Mouse (Mus musculus) kidney, embryonic 14.5 days (tissue): ENCODE results near the gene Rgs9. TPM values are rescaled to one million over a fixed set of nuclear protein-coding genes. Genes with fewer than 3 reads are reported as not detected.

ENCODE experiments used
- ATAC-seq: fragments of 200-750 bp; cut with Nextera tagmentation; 2 replicates; pipeline ENCODE4 v1.8.0; 2017; ENCODE audit warnings: moderate number of reproducible peaks, mild to moderate bottlenecking, moderate TSS enrichment, moderate library complexity; ENCODE audit not compliant: low FRiP score, low TSS enrichment
- H3K27ac ChIP-seq: fragments of 300-500 bp; sonication (generic); 2 replicates; pipeline ENCODE4 v1.5.1; 2014; ENCODE audit warnings: low read depth, mild to moderate bottlenecking, low read length, moderate library complexity, mixed read lengths
- H3K27me3 ChIP-seq: fragments of 300-500 bp; sonication (generic); 2 replicates; pipeline ENCODE4 v1.6.1; 2014; ENCODE audit warnings: mild to moderate bottlenecking, low read length; ENCODE audit not compliant: control insufficient read depth, insufficient read depth
- H3K36me3 ChIP-seq: fragments of 300-500 bp; sonication (generic); 2 replicates; pipeline ENCODE4 v1.6.1; 2014; ENCODE audit warnings: low read length, mixed read lengths; ENCODE audit not compliant: control insufficient read depth, insufficient read depth
- H3K4me1 ChIP-seq: fragments of 300-500 bp; sonication (generic); 2 replicates; pipeline ENCODE4 v1.6.1; 2014; ENCODE audit warnings: low read length, mixed read lengths; ENCODE audit not compliant: control insufficient read depth, insufficient read depth
- H3K4me2 ChIP-seq: fragments of 300-500 bp; sonication (generic); replicated peaks from 2 replicates; pipeline ENCODE4 v1.6.1; 2014; ENCODE audit warnings: low read depth, mild to moderate bottlenecking, low read length
- H3K4me3 ChIP-seq: fragments of 300-500 bp; sonication (generic); 2 replicates; pipeline ENCODE4 v1.5.1; 2014; ENCODE audit warnings: mild to moderate bottlenecking, low read length
- H3K9ac ChIP-seq: fragments of 300-500 bp; sonication (generic); 2 replicates; pipeline ENCODE4 v1.6.1; 2014; ENCODE audit warnings: low read depth, mild to moderate bottlenecking, low read length, moderate library complexity
- H3K9me3 ChIP-seq: fragments of 300-500 bp; sonication (generic); 2 replicates; pipeline ENCODE4 v1.6.1; 2016; ENCODE audit warnings: low read length; ENCODE audit not compliant: control insufficient read depth
- WGBS: fragments of 180-500 bp; shearing (Covaris S2); extraction: QIAGEN DNeasy Blood & Tissue Kit; methylation state at CpG from one replicate; pipeline ENCODE4 v1.1.7; 2014; 5-methylcytosine and 5-hydroxymethylcytosine counted together
- polyA plus RNA-seq: library from polyadenylated mRNA; unstranded; fragments of >200 nt; fragmentation: Nextera tagmentation; extraction: Ambion mirVana; gene quantifications from 2 replicates; pipeline ENCODE4 v1.2.1, GENCODE M21; 2014

Rgs9 gene
- polyA plus RNA-seq, 1 experiment from 2014 or later: 2.3 TPM

GRCm38 (mm10) chr11:109237796-109238195, 60.1 kb downstream of the Rgs9 start:
- no peak for ATAC-seq
- 56% methylated on average over 8 of the region's 8 CpGs for WGBS
- Histone ChIP-seq H3K4me3 (no peak overlapping the region), H3K4me2 (no peak overlapping the region), H3K27ac (no peak overlapping the region), H3K4me1 (no peaks in the 10 kb centered on the region), H3K36me3 (no peaks in the 10 kb centered on the region), H3K27me3 (no peaks in the 10 kb centered on the region), H3K9me3 (no peaks in the 10 kb centered on the region), H3K9ac (no peak overlapping the region)

- H3K27me3 ChIP-seq: no peaks in the 10 kb centered on the region
- no peaks in the 10 kb centered on the region for H3K36me3 ChIP-seq
- H3K4me3 ChIP-seq: no peak overlapping the region
- no peaks in the 10 kb centered on the region for H3K9me3 ChIP-seq
- H3K4me2 ChIP-seq: no peak overlapping the region
- no peaks in the 10 kb centered on the region for H3K4me1 ChIP-seq
- no peak for ATAC-seq
- H3K9ac ChIP-seq: no peak overlapping the region
- H3K27ac ChIP-seq: no peak overlapping the region
- WGBS: 73% methylated on average over 3 of the region's 3 CpGs
Measured at GRCm38 (mm10) chr11:109233627-109234026, 64.3 kb downstream of the Rgs9 start.

GRCm38 (mm10) chr11:109232811-109233210, 65.1 kb downstream of the Rgs9 start:
- 85% methylated on average over 6 of the region's 6 CpGs for WGBS
- no peak for ATAC-seq
- H3K9ac ChIP-seq: no peak overlapping the region
- H3K4me2 ChIP-seq: no peak overlapping the region
- H3K27ac ChIP-seq: no peak overlapping the region
- no peaks in the 10 kb centered on the region for H3K9me3 ChIP-seq
- H3K27me3 ChIP-seq: no peaks in the 10 kb centered on the region
- H3K4me3 ChIP-seq: no peak overlapping the region
- no peaks in the 10 kb centered on the region for H3K36me3 ChIP-seq
- no peaks in the 10 kb centered on the region for H3K4me1 ChIP-seq

DNA sequence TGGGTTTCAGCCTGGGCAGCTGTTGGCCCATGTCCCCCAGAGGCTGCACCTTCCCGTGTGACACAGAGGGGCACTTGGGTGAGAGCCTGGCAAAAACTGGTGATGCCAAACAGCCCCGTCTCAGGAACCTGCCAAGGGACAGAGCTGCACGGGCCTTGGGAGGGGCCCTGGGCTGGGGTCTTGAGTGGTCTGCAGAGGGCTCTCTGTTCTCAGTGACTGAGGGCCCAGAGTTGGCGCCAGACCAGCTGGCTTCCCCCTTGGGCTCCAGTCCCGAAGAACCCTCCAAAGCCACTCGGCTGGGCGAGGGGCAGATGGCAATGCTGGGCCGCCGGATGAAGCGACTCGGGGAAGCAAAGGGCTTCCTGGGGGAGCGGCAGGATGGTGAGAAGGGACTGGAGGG, 70.8 kb downstream of the Rgs9 start:
- no peak for ATAC-seq
- 88% methylated on average over 12 of the region's 12 CpGs for WGBS
- H3K9ac ChIP-seq: no peak overlapping the region
- no peaks in the 10 kb centered on the region for H3K9me3 ChIP-seq
- H3K4me2 ChIP-seq: no peak overlapping the region
- no peaks in the 10 kb centered on the region for H3K27me3 ChIP-seq
- no peak overlapping the region for H3K4me3 ChIP-seq
- H3K36me3 ChIP-seq: no peaks in the 10 kb centered on the region
- H3K4me1 ChIP-seq: no peaks in the 10 kb centered on the region
- no peak overlapping the region for H3K27ac ChIP-seq

DNA sequence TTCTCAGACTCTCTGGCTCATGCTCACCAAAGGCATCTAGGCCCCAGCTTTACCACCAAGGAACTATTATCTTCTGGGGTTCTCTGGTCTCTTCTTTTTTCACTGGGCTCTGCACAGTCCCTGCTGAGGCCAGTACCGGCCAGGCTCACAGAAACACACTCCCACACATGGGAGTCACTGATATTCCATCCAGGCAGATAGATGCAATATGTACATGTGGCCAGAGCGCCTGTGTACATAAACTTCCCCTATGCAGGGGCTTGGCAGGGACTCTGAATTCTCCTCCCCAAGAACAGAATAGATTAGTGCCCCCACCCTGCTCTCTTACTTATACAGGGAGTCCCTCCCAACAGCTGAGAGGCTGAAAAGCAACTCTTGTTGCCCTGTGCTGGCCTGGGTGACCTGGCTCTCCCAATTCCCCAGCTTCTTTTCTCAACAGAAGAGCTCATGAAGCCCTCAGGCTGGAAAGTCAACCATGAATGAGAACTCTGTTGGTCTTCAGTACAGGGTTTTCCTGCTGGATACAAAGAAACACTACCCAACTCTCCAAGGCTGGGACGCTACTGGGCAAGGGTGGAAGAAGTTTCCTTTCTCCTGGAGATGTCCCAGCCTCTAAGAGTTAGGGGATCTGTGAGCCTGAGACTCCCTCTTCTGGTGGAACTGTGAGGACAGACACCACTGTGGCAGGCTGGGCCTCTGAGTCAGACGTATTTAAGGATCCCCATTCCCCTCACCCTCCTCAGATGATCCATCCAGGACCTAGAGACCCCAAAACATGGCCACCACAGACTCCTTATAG, 76.5 kb downstream of the Rgs9 start:
- Histone ChIP-seq H3K27me3 (no peaks in the 10 kb centered on the region), H3K9ac (no peak overlapping the region), H3K4me3 (no peak overlapping the region), H3K9me3 (no peaks in the 10 kb centered on the region), H3K36me3 (no peaks in the 10 kb centered on the region), H3K4me2 (no peak overlapping the region), H3K4me1 (no peaks in the 10 kb centered on the region), H3K27ac (no peak overlapping the region)
- 35% methylated on average over 4 of the region's 4 CpGs for WGBS
- peak; percentile 70; the same call in 1 of the 2 replicates for ATAC-seq

DNA sequence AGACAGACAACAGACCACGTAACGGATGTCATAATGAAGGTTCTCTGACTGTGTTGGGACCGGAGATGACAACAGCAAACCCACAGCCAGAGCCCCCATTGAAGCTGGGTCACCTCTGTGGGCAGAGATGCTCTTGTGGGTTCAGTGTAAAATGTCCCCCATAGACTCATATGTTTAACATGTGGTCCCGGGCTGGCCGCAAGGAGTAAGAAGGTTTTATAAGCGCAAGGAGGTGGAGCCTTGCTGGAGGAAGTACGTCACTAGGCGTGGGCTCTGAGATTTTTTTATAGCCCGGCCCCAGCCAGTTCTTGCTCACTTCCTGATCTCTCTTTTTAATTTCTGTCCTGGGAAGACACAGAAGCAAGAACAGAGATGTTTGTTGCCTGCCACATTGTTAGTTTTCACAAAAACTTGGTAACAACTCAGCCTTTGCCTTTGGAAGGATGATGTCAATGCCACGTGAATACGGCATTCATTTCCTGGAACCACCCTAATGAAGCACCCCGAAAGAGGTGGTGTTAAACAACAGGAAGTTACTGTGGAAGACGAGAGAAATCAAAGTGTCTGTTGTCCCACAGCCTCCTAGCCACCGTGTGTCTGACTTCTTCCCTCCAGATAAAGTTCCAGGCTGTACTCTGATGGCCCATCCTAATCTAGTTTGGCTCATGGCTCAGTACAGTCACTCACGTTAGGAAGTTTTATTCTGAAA, 79.1 kb downstream of the Rgs9 start:
- Histone ChIP-seq H3K27ac (no peak overlapping the region), H3K9me3 (no peaks in the 10 kb centered on the region), H3K36me3 (no peaks in the 10 kb centered on the region), H3K4me1 (no peaks in the 10 kb centered on the region), H3K27me3 (no peaks in the 10 kb centered on the region), H3K4me2 (no peak overlapping the region), H3K9ac (no peak overlapping the region), H3K4me3 (no peak overlapping the region)
- ATAC-seq: no peak
- 80% methylated on average over 15 of the region's 15 CpGs for WGBS

DNA sequence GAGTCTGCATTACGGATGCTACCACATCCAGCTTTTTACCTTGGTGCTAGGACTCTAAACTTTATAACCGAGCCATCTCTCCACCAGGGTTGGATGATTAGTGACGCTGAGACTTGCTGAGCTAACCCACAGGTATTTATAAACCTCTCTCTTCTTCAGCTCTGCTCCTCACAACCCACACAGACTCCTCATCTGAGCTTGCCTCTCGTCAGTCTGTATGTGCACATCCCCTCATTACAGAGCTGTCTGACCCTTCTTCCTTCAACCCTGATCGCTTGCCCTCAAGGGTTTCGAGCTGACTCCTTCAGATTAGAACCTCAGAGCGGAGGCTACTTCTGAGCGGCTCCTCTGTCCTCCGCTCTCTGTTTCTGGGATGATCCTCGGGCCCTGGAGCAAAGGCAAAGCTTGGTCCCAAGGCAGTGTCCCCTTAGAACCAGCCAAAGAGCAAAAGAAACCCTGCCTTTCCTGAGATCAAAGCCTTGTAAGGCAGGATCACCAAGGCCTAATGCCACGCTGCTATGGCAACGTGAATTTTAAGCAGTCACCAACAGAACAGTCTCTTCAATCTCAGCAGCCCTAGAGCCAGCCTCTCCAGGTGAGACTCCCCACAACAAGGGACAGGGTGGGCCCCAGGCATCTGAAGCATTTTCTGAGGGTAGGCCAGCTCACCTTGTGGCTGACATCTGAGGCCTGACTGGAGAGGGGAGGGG, 79.9 kb downstream of the Rgs9 start:
- Histone ChIP-seq H3K4me2 (no peak overlapping the region), H3K27ac (no peak overlapping the region), H3K4me1 (no peaks in the 10 kb centered on the region), H3K9me3 (no peaks in the 10 kb centered on the region), H3K9ac (no peak overlapping the region), H3K27me3 (no peaks in the 10 kb centered on the region), H3K36me3 (no peaks in the 10 kb centered on the region), H3K4me3 (no peak overlapping the region)
- no peak for ATAC-seq
- 51% methylated on average over 12 of the region's 12 CpGs for WGBS

- WGBS: 35% methylated on average over 11 of the region's 11 CpGs
- no peak for ATAC-seq
- no peak overlapping the region for H3K9ac ChIP-seq
- H3K4me3 ChIP-seq: no peak overlapping the region
- no peak overlapping the region for H3K27ac ChIP-seq
- H3K4me1 ChIP-seq: no peaks in the 10 kb centered on the region
- H3K36me3 ChIP-seq: no peaks in the 10 kb centered on the region
- no peaks in the 10 kb centered on the region for H3K27me3 ChIP-seq
- H3K9me3 ChIP-seq: no peaks in the 10 kb centered on the region
- H3K4me2 ChIP-seq: no peak overlapping the region
Measured at GRCm38 (mm10) chr11:109210772-109211171, 87.2 kb downstream of the Rgs9 start.

DNA sequence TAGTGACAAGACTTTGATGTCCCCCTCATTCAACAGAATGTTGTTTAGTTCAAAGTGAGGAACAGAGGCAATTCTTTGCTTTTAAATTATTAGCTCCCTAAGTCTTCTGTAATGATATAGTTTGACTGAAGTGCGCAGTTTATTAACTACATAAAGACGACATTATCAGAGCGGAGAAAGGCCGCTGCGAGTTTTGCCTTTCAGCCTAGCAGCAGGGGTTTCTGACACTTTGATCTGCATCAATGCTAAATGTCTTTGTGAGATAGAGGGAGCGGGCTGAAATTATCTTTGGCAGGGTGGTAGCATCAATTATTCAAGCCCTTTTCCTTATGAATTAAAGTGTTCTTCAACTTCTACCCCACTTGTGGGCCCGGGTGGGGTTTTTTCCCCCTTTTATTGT, 87.6 kb downstream of the Rgs9 start:
- WGBS: 40% methylated on average over 7 of the region's 7 CpGs
- Histone ChIP-seq H3K9ac (no peak overlapping the region), H3K4me2 (no peak overlapping the region), H3K27me3 (no peaks in the 10 kb centered on the region), H3K27ac (no peak overlapping the region), H3K4me1 (no peaks in the 10 kb centered on the region), H3K4me3 (no peak overlapping the region), H3K9me3 (no peaks in the 10 kb centered on the region), H3K36me3 (no peaks in the 10 kb centered on the region)
- ATAC-seq: no peak
